Mouse (Mus musculus) Patski (cell line): Measurements from ENCODE around the gene Gm20388. TPM values are rescaled to one million over a fixed set of nuclear protein-coding genes. Genes with fewer than 3 reads are reported as not detected.

ENCODE experiments used
- ATAC-seq: fragments of 100-300 bp; one replicate; pipeline ENCODE4 v1.8.0; 2021
- CTCF ChIA-PET: fragments of 350-600 bp; sonication (Branson Sonifier 250); formaldehyde crosslinking; loops from one replicate; lab custom pipeline; 2022; ENCODE audit warnings: inconsistent platforms; lab: Charles Lee
- POLR2A ChIA-PET: fragments of 350-600 bp; sonication (Branson Sonifier 250); formaldehyde crosslinking; loops from one replicate; lab custom pipeline; 2022; ENCODE audit warnings: antibody characterized with exemption, inconsistent platforms; lab: Charles Lee
- DNase-seq: peaks from one replicate; pipeline ENCODE4 v3.0.0-alpha.2; 2011; ENCODE audit warnings: low read depth, low spot score
- H3K27me3 ChIP-seq: fragments of 371-371 bp; one replicate; pipeline ENCODE4 v1.5.1; 2021
- CTCF ChIP-seq: fragments of 100-300 bp; IDR thresholded peaks from one replicate; pipeline ENCODE4 v1.5.1; 2021
- in situ Hi-C: fragments of 300-500 bp; cut with MboI; formaldehyde crosslinking; loops from 3 replicates; pipeline ENCODE4 v1.11.1; 2018; ENCODE audit warnings: low pct_unique_long_range_greater_than_20kb, mixed read lengths
- polyA plus RNA-seq: library from polyadenylated mRNA; unstranded; gene quantifications from one replicate; pipeline ENCODE4 v1.2.3, GENCODE M21; 2021

The Gm20388 gene
- polyA plus RNA-seq, 1 experiment from 2014 or later: 86.7 TPM

DNA sequence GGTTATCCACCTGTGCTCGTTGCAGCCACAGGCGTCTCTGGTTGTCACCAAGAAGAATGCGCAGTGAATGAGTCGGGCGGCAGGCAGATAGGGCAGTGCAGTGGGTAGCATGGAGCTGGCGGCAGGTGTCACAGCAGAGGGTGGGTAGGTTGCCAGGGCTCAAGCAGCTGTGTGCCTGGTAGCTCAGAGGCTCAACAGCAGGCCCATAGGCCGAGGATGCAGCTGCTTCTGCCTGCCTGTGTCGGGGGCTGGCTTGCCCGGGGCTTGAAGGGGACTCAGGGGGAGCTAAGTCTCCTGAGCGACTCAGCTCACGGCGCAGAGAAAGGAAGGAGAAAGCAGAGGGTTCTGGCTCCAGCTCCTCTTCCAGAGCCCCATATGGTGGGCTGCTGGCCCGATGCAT, 3322.7 kb downstream of the Gm20388 start:
- TF ChIP-seq CTCF: no peak
- CTCF ChIA-PET: interaction anchor here (1.0 to 1.3 kb wide), 3 partner anchors 16 to 20 kb away, joined by 3 to 7 read pairs (median 3); partner anchors contain the start of genes Chmp1a and Spata33
- no peak for DNase-seq
- POLR2A ChIA-PET: interaction anchor here (1.0 to 1.4 kb wide), 2 partner anchors 10 to 17 kb away, joined by 3 to 4 read pairs; no protein-coding TSS in a partner anchor
- H3K27me3 ChIP-seq: no peaks in the 10 kb centered on the region
- in situ Hi-C loops: no loop called here
- ATAC-seq: no peak

DNA sequence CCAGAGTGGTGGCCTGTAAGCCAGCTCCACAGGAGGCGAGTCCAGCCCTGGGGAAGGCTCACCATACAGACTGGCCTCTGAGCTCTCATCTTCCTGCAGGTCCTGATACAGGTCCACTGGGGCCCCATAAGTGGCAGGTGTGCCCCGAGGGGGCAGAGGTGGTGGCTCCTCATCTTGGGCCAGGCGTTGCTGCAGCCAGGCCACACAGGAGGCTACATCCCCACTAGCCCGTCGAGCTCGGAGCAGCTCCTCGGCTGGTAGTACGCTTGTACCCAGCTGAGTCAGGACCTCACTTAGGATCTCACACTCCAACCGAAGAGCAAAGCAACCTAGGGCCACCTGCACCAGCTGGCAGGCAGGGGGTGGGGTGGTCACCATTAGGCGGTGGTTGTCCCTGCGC, 3323.1 kb downstream of the Gm20388 start:
- ChIA-PET POLR2A (interaction anchor here (0.5 to 1.4 kb wide), 5 partner anchors 9 to 106 kb away, joined by 3 to 4 read pairs (median 3); partner anchors contain the start of gene Cdk10), CTCF (interaction anchor here (1.0 to 1.5 kb wide), 4 partner anchors 8 to 20 kb away, joined by 3 to 7 read pairs (median 4); partner anchors contain the start of genes Chmp1a and Spata33)

DNA sequence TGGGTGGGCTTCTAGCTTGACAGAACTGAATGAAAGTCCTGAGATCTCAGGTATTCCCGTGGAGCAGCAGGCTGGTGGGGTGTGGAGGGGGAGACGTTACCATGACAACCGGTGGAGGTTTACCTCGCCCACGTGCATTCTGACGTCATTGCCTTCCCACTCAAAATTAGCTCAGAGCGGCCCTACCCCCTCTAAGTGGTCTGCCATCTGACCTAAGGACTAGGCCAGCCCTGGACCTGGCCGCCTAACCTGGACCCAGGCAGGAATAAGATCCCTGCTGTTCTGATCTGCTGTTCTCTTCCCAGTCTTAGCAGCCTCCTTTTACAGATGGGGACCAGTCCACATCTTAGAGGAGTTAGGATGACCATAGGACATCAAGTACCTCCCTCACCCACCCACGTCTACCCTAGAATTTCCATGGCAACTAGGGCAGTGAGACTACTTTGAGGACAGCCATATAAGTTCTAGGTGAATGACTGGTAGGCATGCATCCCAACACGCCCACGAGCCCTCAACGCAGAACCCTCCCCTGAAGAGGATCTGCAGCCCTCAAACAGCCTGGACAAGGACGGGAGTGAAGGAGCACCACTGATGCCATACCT, 3324.4 kb downstream of the Gm20388 start:
- TF ChIP-seq CTCF: no peak
- ChIA-PET POLR2A (interaction anchor here (1.1 to 1.5 kb wide), 4 partner anchors 8 to 20 kb away, joined by 3 to 6 read pairs (median 4); partner anchors contain the start of genes Vps9d1 and Zfp276), CTCF (interaction anchor here (1.3 to 1.5 kb wide), 3 partner anchors 9 to 128 kb away, joined by 3 to 6 read pairs (median 3); no protein-coding TSS in a partner anchor)
- no peaks in the 10 kb centered on the region for H3K27me3 ChIP-seq
- DNase-seq: no peak
- in situ Hi-C loops: no loop called here
- ATAC-seq: peak; percentile 3

More for the DNA sequence above, 3323.1 kb downstream of the Gm20388 start:
- no peak for TF ChIP-seq CTCF
- ATAC-seq: no peak
- no peak for DNase-seq
- in situ Hi-C loops: no loop called here
- H3K27me3 ChIP-seq: no peaks in the 10 kb centered on the region

DNA sequence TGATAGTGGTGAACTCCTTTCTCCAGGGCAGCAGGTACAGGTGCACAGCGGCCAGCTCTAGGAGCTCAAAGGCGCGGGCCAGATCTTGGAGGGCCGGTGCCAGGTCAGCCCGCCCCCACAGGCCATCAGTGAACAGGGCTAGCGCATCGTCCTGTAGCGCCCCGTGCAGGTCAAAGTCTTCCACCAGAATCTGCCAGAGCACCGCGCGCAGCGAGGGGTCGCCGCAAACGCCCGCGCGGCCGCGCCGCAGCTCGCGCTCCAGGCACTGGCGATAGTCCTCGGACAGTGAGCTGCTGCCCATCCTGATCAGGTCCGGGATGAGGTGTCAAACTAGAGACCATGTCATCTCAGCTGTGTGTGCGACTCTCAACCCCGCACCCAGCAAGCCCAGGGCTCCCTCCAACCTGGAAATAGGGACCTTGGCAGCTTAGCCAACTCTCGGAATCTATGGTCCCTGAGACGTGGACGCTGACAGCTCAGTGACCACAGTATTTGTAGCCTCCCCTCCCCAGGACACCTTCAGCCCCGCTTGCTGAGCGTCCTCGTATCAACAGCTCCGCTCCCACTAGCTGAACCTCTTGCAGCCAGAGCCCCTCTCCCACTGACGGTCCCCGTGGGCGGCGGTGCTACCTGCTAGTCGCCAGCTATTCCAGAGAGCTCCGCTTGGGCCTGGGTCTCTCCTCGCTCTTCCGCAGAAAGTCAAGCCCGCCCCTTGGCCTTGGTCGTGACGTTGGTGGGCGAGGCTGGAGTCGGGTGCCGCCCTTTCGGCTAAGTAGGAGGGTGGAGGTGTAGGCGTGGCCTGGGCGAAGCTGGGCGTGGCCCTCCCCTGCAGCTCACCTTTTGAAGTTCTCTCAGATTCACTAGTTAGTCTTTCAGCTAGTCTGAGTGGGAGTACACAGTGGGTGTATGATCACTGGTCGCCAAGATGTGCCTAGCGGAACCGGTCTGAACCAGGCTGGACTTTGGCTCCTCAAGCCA, 3325.2 kb downstream of the Gm20388 start, which contains the start of gene Spata2l:
TSS of gene Spata2l (minus strand) at position 714 of the 978 bp plus-strand sequence.
- ATAC-seq (peak; percentile 78), DNase-seq (peak; percentile 17)
- in situ Hi-C loops: no loop called here
- H3K27me3 ChIP-seq: no peaks in the 10 kb centered on the region
- ChIA-PET POLR2A (interaction anchor here (0.7 to 1.5 kb wide), 5 partner anchors 9 to 49 kb away, joined by 3 to 6 read pairs (median 4); partner anchors contain the start of genes Vps9d1 and Zfp276), CTCF (interaction anchor here (1.1 to 1.9 kb wide), 5 partner anchors 9 to 129 kb away, joined by 3 to 6 read pairs (median 3); no protein-coding TSS in a partner anchor)
- no peak for TF ChIP-seq CTCF

DNA sequence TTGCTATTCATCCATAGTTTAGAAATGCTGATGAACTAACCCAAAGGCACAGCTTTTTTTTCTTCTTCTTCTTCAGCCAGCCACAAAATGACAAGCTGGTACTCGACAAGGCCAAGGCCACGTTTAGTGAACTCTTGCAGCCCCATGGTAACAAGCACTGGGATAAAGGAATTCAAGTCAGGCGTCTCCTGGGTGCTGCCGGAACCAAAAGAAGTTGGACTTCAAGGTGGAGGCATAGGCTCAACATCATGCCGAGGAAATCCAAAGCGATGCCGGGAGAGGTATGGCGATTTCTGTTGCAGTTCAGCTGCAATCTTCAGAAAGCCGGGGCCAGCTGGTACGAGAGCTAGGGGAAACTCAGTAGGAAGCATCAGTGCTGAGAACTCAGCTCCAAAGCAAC, 3328.8 kb downstream of the Gm20388 start:
- POLR2A ChIA-PET: interaction anchor here (0.6 to 1.3 kb wide), 3 partner anchors 11 to 131 kb away, joined by 3 to 4 read pairs (median 4); no protein-coding TSS in a partner anchor
- no peak for TF ChIP-seq CTCF
- ATAC-seq (no peak), DNase-seq (no peak)
- CTCF ChIA-PET: no interaction called here
- no peaks in the 10 kb centered on the region for H3K27me3 ChIP-seq
- in situ Hi-C loops: no loop called here

DNA sequence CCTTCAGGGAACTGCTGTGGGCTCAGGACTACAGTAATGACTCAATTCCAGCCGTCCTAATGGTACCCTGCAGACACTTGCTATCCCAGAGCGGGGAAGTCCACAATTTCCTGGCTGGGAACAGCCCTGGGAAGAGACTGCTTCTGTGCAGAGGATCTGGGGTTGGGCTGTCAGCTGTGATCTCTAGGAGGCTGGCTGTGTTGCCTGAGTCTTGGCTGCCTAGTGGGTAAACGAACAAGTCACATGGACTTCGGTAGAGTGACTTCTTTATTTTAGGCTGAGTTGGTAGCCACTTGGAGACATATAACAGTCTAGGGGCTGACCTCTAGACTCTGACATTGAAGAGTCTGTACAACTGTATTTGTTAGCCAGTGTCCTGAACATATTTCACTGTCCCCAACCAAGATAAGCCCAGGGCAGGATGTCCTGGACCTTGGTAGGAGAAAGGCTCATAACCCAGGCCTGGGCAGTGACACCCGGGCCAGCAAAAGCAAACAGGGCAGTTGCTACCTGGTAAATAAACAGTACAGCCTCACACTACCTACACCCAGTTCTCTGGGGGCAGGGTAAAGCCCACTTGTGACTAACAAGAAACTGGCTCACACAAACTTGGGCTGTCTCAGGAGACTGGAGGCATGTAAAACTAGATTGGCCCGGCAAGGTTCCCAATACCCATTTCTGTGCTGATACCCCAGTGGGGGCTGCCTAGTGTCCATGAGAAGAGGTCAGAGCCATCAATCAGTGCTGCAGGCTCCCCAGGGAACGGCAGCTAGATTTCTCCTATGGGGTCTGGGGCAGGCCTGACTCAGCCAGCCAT, 3331.7 kb downstream of the Gm20388 start:
- CTCF ChIA-PET: interaction anchor here (1.1 kb wide), 1 partner anchor 9 kb away, joined by 4 read pairs; no protein-coding TSS in a partner anchor
- in situ Hi-C loops: no loop called here
- no peaks in the 10 kb centered on the region for H3K27me3 ChIP-seq
- no peak for TF ChIP-seq CTCF
- ATAC-seq (no peak), DNase-seq (no peak)
- POLR2A ChIA-PET: no interaction called here

DNA sequence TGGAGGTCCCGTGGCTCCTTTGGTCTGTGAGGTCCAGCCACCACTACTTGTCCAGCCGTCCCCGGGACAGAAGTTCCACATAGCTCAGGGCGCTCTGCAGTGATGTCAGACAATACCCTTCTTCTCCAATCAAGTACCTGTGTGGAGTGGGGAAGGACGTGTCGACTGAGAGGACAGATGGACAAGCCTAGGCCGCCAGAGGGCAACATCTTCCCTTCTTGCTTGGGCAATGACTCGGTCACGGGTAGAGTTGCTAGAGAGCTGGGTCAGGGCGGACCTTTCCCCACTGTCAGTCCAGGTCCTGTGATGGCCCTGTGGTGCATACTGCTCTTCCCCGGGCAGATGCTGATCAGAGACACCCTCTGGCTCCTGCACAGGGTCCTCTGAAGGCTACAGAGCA, 3332.4 kb downstream of the Gm20388 start:
- in situ Hi-C loops: no loop called here
- DNase-seq (no peak), ATAC-seq (no peak)
- H3K27me3 ChIP-seq: no peaks in the 10 kb centered on the region
- ChIA-PET CTCF (no interaction called here), POLR2A (interaction anchor here (0.6 kb wide), 1 partner anchor 9 kb away, joined by 3 read pairs; no protein-coding TSS in a partner anchor)
- TF ChIP-seq CTCF: no peak

DNA sequence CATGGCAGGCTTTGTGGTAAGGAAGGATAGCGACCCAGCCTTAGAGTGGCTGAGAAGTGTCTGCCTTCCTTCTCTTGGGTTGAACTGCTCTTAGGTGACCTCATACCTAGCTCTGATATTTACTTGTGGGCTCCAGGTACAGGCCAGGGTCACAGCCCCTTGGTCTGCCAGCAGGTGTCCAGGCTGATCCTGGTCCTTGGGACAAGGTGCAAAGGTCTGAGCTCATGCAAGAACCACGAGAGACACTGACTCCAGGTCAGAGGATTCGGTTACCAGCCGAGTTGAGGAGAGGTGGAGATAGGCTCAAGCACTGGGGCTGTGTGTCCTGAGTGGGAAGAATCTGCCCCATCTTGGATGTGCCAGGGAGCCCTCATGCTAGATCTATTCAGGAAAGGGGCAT, 3333.7 kb downstream of the Gm20388 start:
- CTCF ChIA-PET: no interaction called here
- POLR2A ChIA-PET: interaction anchor here (1.3 kb wide), 1 partner anchor 8 kb away, joined by 4 read pairs; the partner anchor contains the start of gene Spata2l
- in situ Hi-C loops: no loop called here
- DNase-seq (no peak), ATAC-seq (no peak)
- TF ChIP-seq CTCF: no peak
- H3K27me3 ChIP-seq: no peaks in the 10 kb centered on the region

DNA sequence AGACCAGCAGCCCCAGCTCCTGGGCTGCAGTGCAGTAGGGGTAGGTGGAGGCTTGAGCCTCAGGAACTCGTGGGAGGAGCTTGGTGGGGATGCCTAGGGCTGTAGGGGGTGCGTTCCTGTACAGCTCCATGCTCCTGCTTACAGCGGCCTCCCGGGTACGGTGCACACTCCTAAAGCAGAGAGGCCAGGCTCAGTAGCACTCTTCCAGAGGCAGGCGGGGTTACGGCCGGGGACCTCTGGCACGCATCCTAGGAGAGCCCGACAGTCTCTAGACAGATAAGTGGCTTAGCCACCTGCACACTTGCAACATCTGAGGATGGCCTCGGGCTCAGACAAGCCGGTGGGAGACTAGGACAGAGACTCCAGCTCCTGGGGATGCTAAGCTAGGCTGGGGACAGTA, 3334.9 kb downstream of the Gm20388 start:
- DNase-seq: no peak
- no peak for ATAC-seq
- no peaks in the 10 kb centered on the region for H3K27me3 ChIP-seq
- TF ChIP-seq CTCF: no peak
- in situ Hi-C loops: no loop called here
- ChIA-PET POLR2A (interaction anchor here (1.3 kb wide), 1 partner anchor 9 kb away, joined by 4 read pairs; the partner anchor contains the start of gene Spata2l), CTCF (interaction anchor here (1.2 to 1.9 kb wide), 2 partner anchors 9 to 10 kb away, joined by 3 to 5 read pairs; partner anchors contain the start of gene Spata2l)
